Mouse (Mus musculus): ENCODE measurements around the gene Clasp1.
A peak's percentile ranks its signal among the peaks of the same experiment; 100 is the strongest.

Gene Clasp1

DNA sequence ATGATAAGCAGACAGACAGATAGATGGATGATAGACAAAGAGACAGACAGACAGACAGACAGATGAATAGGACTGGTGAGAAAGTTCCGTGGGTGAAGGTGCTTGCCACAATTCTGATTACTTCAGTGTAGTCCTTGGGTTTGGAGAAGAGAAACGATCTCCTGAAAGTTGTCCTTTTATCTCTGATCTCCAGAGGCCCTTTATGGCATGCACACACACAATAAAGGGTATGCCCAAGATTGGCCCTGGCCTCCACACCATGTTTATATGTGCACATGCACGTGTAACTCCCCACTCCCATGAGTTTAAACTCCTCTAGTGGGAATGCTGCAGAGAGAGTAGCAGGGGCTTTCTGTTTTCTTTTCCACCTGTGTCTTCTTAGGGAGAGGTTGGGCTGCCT lies 14.6 kb downstream of the Clasp1 start:
- DNase-seq = no peak

DNA sequence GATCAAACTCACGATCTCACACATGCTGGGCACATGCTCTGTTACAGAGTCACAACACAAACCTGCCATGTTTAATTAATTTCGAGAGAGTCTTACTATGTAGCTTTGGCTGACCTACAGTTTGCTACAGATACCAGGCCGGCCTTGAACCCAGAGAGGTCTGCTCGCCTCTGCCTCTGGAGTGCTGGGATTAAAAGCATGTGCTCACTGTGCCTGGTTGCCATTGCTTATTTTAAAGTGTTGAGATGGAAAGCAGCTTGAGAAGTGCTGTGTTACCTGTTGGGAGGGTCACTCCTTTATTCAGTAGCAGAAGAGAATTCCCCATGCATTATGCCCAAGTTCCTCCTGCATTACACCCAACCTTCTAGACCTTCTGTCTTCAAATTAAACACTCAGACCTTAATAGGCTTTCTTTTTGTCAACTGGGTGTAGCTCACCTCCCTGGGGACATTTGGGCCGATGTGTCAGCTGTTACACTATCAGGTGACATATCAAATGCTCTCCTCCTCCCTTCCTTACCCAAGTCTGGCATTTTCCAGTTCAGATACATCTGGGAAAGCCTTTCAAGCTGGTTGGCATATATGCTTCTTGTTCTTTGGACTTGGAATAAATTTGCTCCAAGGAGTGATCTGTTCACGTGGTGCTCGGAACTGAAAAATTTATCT lies 18.9 kb downstream of the Clasp1 start:
- DNase-seq = no peak

DNA sequence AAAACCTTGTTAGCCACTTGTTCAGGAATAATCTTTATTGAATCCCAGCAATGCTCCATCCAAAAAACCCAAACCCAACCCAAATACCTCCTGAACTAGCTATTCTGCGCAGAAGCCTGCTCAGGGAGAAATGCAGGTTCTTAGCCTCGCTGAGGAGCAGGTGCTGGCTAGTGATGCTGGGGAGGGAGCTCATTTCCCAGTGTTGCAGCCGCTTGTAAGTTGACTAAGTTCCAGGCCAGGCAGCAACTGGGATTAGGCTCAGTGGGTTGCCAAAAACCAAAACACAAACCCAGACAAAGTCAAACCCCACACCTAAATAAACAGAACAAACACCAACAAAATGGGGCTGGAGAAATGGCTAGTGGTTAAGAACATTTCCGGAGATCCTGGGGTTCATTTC lies 20.4 kb downstream of the Clasp1 start:
- DNase-seq = no peak

DNA sequence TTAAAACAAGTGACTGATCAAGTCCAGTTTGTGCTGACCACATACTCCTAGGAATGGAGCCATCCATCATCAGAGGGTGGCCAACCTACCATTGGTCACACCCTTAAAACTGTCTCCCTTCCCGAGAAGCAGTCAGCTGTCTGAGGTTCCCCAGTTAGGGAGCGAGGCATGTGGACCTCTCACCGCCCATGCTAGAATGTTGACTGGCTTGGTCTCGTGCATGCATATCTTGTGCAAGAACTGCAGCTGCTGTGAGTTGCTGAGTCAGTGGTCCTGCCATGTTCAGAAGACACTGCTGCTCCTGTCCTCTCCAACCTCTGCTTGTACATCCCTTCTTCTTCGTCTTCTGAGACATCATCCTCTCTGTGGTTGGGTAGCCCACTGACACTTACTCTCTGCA lies 22.0 kb downstream of the Clasp1 start:
- no peak for DNase-seq

DNA sequence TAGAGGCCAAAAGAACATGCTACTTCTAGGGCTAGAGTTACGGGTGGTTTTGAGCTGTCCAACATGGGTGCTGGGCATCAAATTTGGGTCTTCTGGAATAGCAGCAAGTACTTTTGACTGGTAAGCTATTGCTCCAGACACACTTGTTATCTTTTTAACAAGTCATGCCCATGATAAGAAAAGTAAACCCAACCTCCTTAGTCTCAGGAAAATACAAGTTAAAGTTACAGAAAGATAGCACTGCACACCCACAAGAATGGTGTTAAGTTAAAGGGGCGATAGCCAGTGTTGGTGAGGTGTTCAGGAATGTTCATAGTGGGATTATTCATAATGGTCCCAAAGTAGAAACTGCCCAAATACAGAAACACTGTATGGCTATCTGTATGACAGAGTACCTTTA lies 24.3 kb downstream of the Clasp1 start:
- DNase-seq = no peak

DNA sequence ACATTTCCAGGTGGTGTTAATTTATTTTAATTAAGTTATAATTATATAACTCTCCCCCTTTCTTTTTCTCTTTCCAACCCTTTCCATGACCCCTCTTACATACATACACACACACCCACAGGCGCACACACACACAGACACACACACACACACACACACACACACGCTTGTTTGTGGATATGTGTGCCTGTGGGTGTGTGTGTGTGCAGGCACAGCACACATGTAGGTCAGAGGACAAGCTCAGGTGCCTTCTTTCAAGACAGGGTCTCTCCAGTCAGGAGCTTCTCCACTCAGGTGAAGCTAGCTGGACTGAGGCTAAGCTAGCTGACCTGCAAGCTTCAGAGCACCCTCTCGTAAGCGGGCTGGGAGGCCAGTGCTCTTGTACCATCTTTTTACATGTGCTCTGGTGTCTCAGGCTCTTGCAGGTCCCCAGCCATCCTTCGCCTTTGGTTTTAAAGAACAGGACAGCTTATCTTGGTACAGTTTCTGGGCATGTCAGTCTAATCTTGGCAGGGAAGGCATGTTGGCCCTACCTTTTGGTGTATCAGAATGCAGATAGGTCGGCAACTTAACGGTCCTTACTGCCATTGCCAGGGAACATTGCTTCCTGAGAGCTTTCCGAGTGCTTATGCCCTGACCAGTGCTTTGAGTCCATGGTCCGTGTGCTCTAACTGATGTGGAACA lies 28.3 kb downstream of the Clasp1 start:
- DNase-seq = no peak

DNA sequence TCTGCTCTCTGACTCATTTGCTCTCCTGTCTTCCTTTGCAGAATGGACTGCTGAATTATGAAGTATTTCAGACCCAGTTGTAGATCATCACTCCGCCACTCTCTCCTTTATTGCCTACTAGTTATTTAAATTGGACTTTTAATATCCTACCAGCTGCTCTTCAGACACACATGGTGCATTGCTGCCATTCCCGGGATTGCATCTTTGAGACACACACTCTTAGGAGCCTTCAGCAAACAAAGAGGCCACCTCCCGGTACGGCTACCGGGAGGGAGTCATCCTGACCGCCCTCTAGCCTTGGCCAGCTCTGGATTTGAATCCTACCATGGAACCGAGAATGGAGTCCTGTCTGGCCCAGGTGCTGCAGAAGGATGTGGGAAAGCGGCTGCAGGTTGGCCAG lies 30.5 kb downstream of the Clasp1 start:
- DNase-seq = no peak

DNA sequence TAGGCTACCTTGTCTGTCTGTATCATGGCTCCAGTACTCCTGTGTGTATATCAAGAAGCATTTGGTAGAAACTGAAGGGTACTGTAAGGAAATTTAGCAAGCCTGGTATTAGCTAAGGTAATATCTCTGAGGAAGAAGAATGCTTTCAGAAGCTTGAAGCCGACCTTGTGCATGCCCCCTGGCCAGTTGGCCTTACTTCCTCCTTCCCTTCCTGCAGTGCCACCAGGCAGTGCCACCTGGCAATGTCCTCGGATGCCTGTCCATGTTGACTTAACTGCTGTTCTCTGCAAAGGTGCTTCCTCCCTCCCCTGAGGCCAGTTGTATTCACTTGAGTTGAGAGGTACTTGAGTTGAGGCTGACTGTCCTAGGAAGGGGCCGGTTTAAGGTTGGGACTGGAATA lies 32.3 kb downstream of the Clasp1 start:
- no peak for DNase-seq

DNA sequence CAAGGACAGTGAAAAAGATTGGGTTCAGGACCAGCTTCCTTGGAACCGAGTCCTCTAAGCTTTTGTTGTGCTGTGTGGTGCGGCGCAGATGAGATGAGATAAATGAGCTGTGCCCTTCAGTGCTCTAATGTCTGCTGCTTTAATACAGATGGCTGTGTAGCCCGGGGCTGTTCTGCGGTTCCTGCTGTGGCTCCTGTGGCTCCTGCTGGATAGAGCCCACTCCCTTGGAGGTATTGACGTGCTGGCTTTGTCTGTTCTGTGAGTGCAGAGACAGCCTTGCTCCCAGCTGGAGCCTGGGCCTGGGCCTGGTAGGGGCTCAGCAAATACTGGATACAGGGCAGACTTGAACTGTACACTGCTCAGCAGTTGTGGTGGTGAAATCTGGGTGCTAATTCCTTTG lies 34.0 kb downstream of the Clasp1 start:
- DNase-seq = no peak

DNA sequence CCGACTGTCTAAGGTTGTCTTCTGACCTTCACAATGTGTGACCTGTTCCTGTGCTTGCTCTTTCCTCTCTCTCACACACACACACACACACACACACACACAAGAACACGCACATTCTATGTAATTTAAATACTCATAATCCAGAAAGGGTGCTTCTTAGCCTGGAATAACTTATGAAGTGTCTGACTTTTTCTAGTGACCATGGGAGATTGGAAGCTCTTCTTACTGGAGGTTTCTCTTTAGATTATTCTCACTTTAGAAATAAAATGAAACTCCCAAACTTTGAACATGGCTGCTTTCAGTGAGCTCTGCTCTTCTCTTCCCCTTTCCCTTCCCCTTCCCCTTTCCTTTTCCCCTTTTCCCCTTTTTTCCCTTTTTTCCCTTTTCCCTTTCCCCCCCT lies 37.1 kb downstream of the Clasp1 start:
- no peak for DNase-seq

DNA sequence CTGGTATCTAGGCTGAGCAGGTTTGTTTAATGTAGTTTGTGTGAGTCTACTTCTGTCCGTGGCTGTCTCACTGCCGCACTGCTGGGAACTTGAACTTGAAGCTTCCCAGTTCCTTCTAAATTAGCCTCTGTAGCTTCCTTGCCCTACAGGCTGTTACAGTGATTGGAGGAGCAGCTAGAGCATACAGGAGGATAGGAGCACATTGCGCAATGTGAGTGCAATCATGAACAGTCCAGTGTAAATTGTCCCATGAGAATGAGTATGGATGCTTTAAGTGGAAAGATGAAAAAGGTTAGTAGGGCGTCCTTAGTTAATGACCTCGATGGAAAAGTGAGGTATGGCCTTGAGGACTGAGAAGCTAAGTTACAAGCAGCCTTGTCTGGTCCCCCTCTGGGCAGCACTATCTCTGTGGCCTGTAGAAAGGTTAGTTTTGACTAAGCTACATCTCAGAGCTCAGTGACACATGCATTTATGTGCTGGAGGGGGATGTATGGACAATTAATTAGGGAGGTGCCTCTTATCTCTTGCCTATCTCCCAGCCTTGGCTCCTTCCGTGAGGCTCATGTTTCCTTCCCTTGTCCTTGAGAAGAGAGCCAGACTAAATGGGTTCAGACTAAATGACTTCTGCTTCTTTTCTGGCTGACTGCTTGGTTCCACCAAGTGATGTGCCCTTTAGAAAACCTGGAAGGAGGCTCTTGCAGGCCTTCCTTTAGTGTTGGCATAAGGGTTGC lies 39.7 kb downstream of the Clasp1 start:
- no peak for DNase-seq

DNA sequence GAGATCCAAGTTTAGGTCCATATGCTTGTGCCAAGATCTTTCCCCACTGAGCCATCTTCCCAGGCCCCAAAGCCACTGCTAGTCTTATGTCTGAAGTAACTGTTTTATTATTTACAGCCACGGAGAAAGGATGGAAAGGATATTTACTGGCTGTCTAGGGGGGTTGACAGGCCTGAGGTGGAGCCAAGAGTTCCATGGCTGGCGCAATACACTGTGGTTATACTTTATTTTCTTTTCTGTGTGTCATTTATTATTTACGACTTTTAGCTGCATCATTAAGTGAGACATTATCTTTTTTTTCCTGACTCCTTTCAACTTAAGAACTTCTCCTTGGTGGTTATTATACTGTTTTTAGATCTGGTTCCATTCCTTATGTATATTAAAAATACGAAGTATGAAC lies 42.7 kb downstream of the Clasp1 start:
- DNase-seq = no peak

DNA sequence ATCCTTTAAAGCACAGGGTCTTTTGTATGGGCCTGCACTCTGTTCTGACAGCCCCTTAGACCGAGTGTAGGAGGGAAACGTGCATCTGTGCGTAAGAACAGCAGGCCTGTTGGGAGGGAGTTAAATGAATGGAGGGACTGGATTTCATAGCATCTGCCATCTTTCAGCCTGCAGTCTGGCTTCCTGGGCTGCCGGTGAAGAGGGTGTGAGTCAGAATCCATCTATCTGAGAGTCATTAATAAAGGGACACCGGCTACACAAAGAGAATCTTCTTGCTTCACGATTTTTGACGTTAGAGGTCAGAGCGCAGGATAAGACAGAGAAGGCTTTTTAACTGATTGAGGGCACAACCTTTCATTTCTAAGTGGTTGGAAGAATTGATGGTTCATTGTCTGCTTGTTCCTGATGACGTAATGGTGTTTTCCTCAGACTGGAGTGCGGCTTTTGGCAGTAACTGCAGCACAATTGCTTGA lies 46.2 kb downstream of the Clasp1 start:
- no peak for DNase-seq

DNA sequence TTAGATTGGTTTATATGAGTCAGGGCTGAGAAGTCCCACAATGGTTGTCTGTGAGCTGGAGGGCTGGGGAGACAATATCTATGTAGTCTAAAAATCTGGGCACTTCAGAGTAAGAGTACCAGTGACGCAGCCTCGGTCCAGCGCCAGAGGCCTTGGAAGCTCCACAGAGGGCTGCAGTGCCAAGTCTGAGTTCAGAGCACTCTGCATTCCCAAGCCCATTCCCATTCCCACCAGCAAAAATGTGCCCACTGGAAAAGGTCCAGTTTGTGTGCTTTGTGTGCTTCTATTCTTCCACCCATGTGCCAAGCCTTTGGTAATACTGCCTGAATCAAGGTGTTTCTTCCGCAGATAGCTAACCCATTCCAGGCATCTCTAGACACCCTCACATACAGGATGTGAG lies 49.0 kb downstream of the Clasp1 start:
- no peak for DNase-seq

DNA sequence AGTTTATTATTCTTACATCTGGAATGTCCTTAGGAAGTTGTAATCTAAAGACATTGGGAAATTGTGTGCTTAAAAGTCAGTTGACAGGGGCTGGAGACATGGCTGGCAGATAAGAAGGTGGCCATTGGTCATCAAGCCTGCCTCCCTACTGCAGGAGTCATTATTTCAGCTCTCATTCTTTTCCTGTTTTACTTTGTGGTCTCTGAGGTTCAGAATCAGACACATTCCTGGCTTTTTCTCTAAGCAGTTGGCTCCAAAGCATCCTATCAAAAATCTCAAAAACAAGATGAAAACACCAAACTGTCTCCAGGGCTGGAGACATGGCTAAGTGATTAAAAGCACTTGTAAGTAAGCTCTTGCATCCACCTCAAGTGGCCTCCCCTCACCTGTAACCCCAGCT lies 49.5 kb downstream of the Clasp1 start:
- DNase-seq = no peak

DNA sequence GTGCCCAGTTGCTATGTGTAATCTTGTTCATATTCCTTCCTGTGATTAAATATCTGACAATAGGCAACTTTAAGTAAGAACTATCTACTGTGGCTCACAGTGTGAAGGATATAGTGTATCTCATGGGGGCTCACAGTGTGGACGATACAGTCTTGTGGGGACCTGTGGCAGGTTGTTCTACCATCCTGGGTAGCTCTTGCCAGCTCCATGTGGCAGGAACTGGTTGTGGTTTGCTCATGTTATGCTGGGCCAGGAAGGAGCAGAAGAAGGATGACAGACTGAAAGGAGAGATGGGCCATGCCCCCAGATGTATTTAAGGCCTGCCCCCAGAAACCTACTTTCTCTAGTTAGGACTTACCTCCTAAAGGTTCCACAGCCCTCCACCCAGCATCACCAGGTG lies 51.7 kb downstream of the Clasp1 start:
- DNase-seq = no peak

DNA sequence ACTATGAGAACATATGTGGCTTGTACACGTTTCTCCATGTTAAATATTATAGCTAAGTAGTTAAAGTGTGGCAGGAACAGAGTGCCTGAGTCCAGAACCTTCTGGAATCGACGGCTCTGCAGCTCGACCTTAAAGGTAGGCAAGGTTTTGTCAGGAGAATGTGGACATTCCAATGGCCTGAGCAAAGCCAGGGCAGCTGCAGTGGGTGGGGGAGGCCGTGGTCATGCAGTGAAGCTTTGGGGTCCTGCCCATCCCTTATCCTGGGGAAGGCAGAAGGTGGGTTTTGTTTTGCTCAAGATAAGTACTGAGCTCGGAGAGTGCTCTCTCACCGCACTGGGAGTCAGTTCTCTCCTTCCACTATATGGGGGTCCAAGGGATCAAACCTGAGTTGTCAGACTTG lies 55.6 kb downstream of the Clasp1 start:
- DNase-seq = no peak

DNA sequence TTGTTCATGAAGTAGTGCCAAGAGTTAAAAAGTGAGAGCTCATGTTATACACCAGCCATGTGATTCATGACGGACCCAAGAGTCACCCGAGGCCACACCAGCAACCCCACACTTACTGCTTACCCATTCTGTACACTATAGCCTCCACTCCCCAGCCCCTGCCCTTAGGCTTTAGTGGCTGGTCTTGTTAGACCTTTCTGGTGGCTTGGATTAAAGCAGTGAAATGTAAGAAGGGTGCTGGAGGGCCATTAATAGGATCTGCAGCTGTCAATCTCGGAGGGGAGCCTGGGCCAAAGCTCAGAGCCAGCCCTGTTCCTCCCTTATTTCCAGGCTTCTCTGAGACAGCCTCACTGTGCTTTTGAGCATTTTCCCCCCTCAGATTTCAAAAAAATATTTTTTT lies 56.1 kb downstream of the Clasp1 start:
- no peak for DNase-seq

DNA sequence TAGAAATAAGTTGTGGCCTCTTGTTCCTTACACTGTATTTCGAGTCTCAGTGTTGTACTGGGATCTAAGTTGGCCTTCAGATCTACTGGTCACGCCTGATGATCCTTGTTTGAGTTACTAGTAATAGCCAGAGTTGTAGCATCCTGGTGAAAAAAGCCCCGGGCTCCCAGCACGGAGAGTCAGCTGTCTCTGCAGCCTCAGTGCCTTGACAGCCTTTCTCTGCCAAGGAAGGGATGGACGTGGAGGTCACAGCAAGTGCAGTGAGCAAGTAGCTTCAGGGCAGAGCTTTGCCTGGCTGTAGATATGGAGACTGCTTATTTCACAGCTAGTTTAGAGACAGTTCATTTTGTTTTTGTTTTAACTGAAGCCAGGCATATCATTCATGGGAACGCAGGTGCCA lies 56.6 kb downstream of the Clasp1 start:
- no peak for DNase-seq

DNA sequence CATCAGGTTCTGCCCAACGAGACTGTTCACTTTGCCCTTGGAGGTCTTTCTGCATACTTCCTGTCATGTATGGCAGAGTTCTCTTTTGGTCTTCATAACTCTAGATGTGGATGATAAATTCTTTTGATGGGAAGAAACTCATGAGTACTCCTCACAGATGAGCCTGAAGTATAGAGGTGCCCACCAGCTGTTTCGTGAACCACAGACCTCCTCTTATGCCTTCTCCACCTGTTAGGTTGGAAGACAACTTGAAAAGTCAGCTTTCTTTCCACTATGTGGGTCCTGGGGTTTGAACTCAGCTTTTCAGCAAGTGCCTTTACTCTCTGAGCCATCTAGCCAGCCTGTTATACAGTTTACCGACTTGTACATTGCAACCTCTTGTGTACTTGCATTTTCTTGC lies 57.1 kb downstream of the Clasp1 start:
- DNase-seq = peak; percentile 29 to 52

DNA sequence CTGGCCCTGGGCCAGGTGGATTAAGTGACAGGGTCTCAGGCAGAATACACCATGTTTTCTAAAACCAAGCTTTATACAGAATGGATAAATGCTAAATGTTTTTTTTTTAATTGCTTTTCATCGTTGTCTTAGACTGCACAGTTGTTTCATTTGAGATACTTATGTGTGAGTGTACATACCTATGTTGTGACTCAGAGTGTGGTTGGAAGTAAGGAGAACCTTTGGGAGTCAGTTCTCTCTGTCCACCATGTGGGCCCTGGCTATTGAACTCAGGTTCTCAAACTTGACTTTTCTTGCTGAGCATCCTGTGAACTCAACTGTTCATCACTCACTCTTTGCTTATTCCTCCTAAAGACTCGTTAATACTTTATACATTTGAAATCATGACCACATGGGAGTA lies 58.3 kb downstream of the Clasp1 start:
- DNase-seq = no peak

DNA sequence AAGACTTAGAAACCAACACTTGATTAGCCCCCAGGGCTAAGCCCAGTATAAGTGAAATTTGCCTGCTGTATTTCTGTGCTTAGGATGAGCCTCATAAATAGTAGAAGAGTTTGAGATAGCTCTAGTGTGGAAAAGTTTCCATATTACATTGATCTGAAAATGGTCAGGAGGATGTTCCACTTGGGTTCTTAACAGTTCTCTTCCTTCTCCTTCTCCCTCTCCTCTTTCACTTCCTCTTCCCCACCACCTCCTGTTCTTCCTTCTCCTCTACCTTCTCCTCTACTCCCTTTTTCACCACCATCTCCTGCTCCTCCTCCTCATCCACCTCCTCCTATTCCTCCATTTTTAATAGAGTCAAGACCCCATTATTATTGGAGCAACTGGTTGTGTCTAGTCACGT lies 59.4 kb downstream of the Clasp1 start:
- no peak for DNase-seq

DNA sequence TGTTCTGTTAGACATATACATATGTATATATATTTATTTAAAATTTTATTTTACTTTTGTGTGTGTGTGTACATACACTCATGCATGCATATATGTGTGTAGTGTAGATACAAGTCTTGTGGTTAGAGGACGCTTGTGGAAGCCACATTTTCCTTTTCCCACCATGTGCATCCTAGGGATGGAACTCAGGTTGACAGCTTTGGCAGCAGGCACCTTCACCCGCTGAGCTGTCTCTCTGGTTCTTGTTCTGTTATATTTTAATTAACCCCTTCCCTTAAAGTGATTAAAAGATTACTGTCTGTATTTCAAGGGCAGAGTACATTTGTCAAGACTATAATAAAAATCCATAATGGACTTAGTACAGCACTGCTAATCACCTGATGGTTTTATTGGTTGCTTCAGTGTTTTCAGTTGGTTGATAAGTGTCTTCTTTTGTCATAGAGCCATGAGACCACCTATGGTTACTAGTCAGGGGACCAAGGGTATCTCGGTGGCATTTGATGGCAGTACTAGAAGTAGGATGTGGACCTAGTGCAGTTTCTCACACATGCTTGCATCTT lies 62.1 kb downstream of the Clasp1 start:
- DNase-seq = no peak

DNA sequence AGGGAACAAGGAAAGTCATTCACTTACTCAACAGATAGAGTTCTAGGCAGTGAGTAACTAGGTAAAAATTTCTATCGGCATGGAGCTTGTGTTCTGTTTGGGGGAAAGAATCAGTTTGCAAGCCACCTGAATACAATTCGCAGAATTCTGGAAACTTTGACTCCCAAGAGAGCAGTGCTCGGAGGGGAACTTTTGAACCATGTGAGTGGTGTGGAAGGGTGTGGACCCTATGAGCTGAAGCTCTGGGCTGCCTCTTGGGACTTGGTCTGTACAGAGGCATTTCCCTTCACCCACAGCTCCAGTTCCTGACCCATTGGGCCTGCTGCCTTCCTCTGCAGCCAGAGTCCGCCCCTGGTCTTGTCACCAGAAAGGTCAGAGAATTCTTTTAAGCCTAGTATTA lies 64.7 kb downstream of the Clasp1 start:
- DNase-seq = no peak

Data from thymus, postnatal 36 days (tissue).